Mouse (Mus musculus): ENCODE measurements around the gene Agbl3. TPM values are rescaled to one million over a fixed set of nuclear protein-coding genes. Genes with fewer than 3 reads are reported as not detected.

Gene Agbl3
- polyA plus RNA-seq, 1 experiment from 2014 or later, result 4.6 TPM

DNA sequence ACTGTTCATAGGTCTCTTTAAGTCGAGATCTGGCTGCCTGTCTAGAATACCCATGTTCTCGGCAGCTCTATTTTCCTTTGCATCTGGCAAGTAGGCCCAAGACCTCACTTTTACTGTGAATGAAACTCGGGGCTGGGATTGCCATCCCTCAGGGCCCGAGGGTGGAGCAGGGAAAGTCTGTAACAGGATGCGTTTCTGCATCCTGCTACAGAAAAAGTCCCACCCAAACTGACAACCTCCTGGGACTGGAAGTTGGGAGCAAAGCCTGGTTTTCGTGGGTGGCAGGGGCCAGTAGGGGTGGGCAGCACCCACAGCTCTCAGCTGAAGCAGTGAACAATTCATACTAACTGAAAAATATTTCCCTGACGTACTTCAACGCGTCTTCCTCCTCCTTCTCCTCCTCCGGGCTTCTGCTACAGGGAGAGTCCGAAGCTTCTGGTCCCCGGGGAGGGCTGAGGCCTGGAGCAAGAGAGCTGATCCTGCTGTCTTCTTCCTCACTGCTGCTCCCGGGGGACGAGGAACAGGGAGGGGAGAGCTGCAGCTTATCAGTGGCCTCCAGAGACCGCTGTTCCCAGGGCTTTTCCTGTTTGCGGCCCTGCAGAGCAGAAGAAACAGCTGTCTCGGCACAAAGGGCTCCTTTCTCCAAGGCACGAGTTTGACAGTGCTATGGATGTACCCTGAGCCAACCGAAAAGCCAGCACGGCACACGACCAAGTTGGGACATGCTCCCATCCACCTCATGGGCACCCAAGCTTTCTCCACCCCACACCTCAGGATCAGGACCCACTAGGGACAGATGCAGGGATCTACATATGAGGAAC, 94.1 kb downstream of the Agbl3 start:
- Histone ChIP-seq H3K4me2 (ENCODE audit: low read depth, low read length) (no peak overlapping the region), H3K4me3 (replicated peaks; ENCODE audit: low read length) (no peak overlapping the region), H3K27me3 (ENCODE audit: control insufficient read depth, insufficient read depth, low read length) (no peaks in the 10 kb centered on the region), H3K9me3 (replicated peaks; ENCODE audit: control insufficient read depth, low read length) (no peaks in the 10 kb centered on the region), H3K4me1 (ENCODE audit: control insufficient read depth, insufficient read depth, low read length) (peaks cover 42% of the 10 kb centered on the region), H3K27ac (ENCODE audit: low read length) (peak overlapping the region; percentile 64), H3K9ac (ENCODE audit: low read length) (peak overlapping the region; percentile 33), H3K36me3 (ENCODE audit: control insufficient read depth, insufficient read depth, low read length) (no peaks in the 10 kb centered on the region)
- ATAC-seq (ENCODE audit: insufficient read depth, low FRiP score), result peak; percentile 5; the same call in 1 of the 2 replicates
- 54% methylated on average over 21 of the region's 21 CpGs for WGBS

DNA sequence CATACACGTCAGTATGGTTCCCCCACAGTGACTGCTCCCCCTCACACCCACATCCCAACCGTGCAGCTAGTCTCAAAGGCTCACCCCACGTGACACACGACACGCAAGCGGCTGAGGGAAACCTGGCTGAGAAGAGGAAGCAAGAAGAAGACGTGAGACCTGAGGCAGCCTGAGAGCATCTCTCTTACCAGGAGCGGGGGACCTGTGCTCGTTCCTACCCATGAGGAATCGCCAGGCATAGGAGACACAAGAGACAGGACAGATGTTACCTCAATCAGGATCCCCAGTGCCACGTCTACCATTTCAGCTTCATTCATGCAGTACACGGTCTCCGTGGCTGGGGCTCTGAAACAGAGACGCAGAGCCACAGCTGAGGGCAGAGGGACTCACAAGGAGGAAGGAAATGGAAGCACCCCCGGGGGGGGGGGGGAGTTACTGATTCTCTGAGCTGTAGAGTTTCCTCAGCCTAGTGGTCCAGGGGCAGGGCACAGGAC, 95.1 kb downstream of the Agbl3 start:
- 81% methylated on average over 15 of the region's 15 CpGs for WGBS
- H3K4me2 ChIP-seq (ENCODE audit: low read depth, low read length), result no peak overlapping the region

GRCm38 (mm10) chr6:34875966-34876834, 96.0 kb downstream of the Agbl3 start:
- H3K4me3 ChIP-seq (replicated peaks; ENCODE audit: low read length), result no peak overlapping the region
- H3K27me3 ChIP-seq (ENCODE audit: control insufficient read depth, insufficient read depth, low read length), result no peaks in the 10 kb centered on the region
- H3K4me1 ChIP-seq (ENCODE audit: control insufficient read depth, insufficient read depth, low read length), result peaks cover 35% of the 10 kb centered on the region
- H3K4me2 ChIP-seq (ENCODE audit: low read depth, low read length), result peak overlapping the region; percentile 71
- no peaks in the 10 kb centered on the region for H3K36me3 ChIP-seq (ENCODE audit: control insufficient read depth, insufficient read depth, low read length)
- no peak for ATAC-seq (ENCODE audit: insufficient read depth, low FRiP score)
- WGBS, result 53% methylated on average over 12 of the region's 12 CpGs
- peak overlapping the region; percentile 64 for H3K27ac ChIP-seq (ENCODE audit: low read length)
- H3K9ac ChIP-seq (ENCODE audit: low read length), result peak overlapping the region; percentile 92; the same call in 1 of the 2 replicates
- H3K9me3 ChIP-seq (replicated peaks; ENCODE audit: control insufficient read depth, low read length), result no peaks in the 10 kb centered on the region

More for the DNA sequence above, 95.1 kb downstream of the Agbl3 start:
- peaks cover 39% of the 10 kb centered on the region for H3K4me1 ChIP-seq (ENCODE audit: control insufficient read depth, insufficient read depth, low read length)
- no peaks in the 10 kb centered on the region for H3K27me3 ChIP-seq (ENCODE audit: control insufficient read depth, insufficient read depth, low read length)
- H3K27ac ChIP-seq (ENCODE audit: low read length), result peak overlapping the region; percentile 64; the same call in 1 of the 2 replicates
- H3K4me3 ChIP-seq (replicated peaks; ENCODE audit: low read length), result no peak overlapping the region
- no peak for ATAC-seq (ENCODE audit: insufficient read depth, low FRiP score)
- no peaks in the 10 kb centered on the region for H3K36me3 ChIP-seq (ENCODE audit: control insufficient read depth, insufficient read depth, low read length)
- H3K9me3 ChIP-seq (replicated peaks; ENCODE audit: control insufficient read depth, low read length), result no peaks in the 10 kb centered on the region
- H3K9ac ChIP-seq (ENCODE audit: low read length), result 0 out of 2 replicates have a peak overlapping the region, but pooled peaks have one; percentile 18

- Histone ChIP-seq H3K4me1 (ENCODE audit: control insufficient read depth, insufficient read depth, low read length) (peaks cover 35% of the 10 kb centered on the region), H3K36me3 (ENCODE audit: control insufficient read depth, insufficient read depth, low read length) (no peaks in the 10 kb centered on the region), H3K4me2 (ENCODE audit: low read depth, low read length) (peak overlapping the region; percentile 71), H3K9ac (ENCODE audit: low read length) (peak overlapping the region; percentile 92), H3K27ac (ENCODE audit: low read length) (peak overlapping the region; percentile 95), H3K4me3 (replicated peaks; ENCODE audit: low read length) (peak overlapping the region; percentile 77), H3K27me3 (ENCODE audit: control insufficient read depth, insufficient read depth, low read length) (no peaks in the 10 kb centered on the region), H3K9me3 (replicated peaks; ENCODE audit: control insufficient read depth, low read length) (no peaks in the 10 kb centered on the region)
- WGBS, result 37% methylated on average over 2 of the region's 2 CpGs
- no peak for ATAC-seq (ENCODE audit: insufficient read depth, low FRiP score)
These were observed 96.6 kb downstream of the Agbl3 start for GRCm38 (mm10) chr6:34876835-34877156.

- no peaks in the 10 kb centered on the region for H3K9me3 ChIP-seq (replicated peaks; ENCODE audit: control insufficient read depth, low read length)
- peaks cover 35% of the 10 kb centered on the region for H3K4me1 ChIP-seq (ENCODE audit: control insufficient read depth, insufficient read depth, low read length)
- under 1% methylated on average over 56 of the region's 56 CpGs for WGBS
- no peaks in the 10 kb centered on the region for H3K36me3 ChIP-seq (ENCODE audit: control insufficient read depth, insufficient read depth, low read length)
- peak within 1 kb of the TSS; percentile 95 for H3K27ac ChIP-seq (ENCODE audit: low read length)
- H3K4me3 ChIP-seq (replicated peaks; ENCODE audit: low read length), result peak within 1 kb of the TSS; percentile 77
- ATAC-seq (ENCODE audit: insufficient read depth, low FRiP score), result peak; percentile 91
- peak within 1 kb of the TSS; percentile 71 for H3K4me2 ChIP-seq (ENCODE audit: low read depth, low read length)
- peak within 1 kb of the TSS; percentile 92 for H3K9ac ChIP-seq (ENCODE audit: low read length)
- H3K27me3 ChIP-seq (ENCODE audit: control insufficient read depth, insufficient read depth, low read length), result no peaks in the 10 kb centered on the region
These were observed 97.5 kb downstream of the Agbl3 start, which contains the start of gene Cyren for GRCm38 (mm10) chr6:34877509-34878321. Gene Cyren (minus strand): TSS chr6:34878060.

GRCm38 (mm10) chr6:34879101-34879740, 99.0 kb downstream of the Agbl3 start:
- H3K27me3 ChIP-seq (ENCODE audit: control insufficient read depth, insufficient read depth, low read length), result no peaks in the 10 kb centered on the region
- no peak overlapping the region for H3K4me2 ChIP-seq (ENCODE audit: low read depth, low read length)
- H3K27ac ChIP-seq (ENCODE audit: low read length), result no peak overlapping the region
- H3K9me3 ChIP-seq (replicated peaks; ENCODE audit: control insufficient read depth, low read length), result no peaks in the 10 kb centered on the region
- no peak overlapping the region for H3K9ac ChIP-seq (ENCODE audit: low read length)
- H3K4me1 ChIP-seq (ENCODE audit: control insufficient read depth, insufficient read depth, low read length), result peaks cover 31% of the 10 kb centered on the region
- ATAC-seq (ENCODE audit: insufficient read depth, low FRiP score), result no peak
- H3K4me3 ChIP-seq (replicated peaks; ENCODE audit: low read length), result no peak overlapping the region
- WGBS, result 90% methylated on average over 16 of the region's 16 CpGs
- H3K36me3 ChIP-seq (ENCODE audit: control insufficient read depth, insufficient read depth, low read length), result no peaks in the 10 kb centered on the region

GRCm38 (mm10) chr6:34879911-34880475, 99.8 kb downstream of the Agbl3 start:
- H3K4me1 ChIP-seq (ENCODE audit: control insufficient read depth, insufficient read depth, low read length), result peaks cover 24% of the 10 kb centered on the region
- H3K4me2 ChIP-seq (ENCODE audit: low read depth, low read length), result no peak overlapping the region
- no peaks in the 10 kb centered on the region for H3K36me3 ChIP-seq (ENCODE audit: control insufficient read depth, insufficient read depth, low read length)
- no peak overlapping the region for H3K9ac ChIP-seq (ENCODE audit: low read length)
- 54% methylated on average over 6 of the region's 6 CpGs for WGBS
- H3K27me3 ChIP-seq (ENCODE audit: control insufficient read depth, insufficient read depth, low read length), result no peaks in the 10 kb centered on the region
- ATAC-seq (ENCODE audit: insufficient read depth, low FRiP score), result no peak
- H3K9me3 ChIP-seq (replicated peaks; ENCODE audit: control insufficient read depth, low read length), result no peaks in the 10 kb centered on the region
- H3K27ac ChIP-seq (ENCODE audit: low read length), result no peak overlapping the region
- H3K4me3 ChIP-seq (replicated peaks; ENCODE audit: low read length), result no peak overlapping the region

- Histone ChIP-seq H3K27me3 (ENCODE audit: control insufficient read depth, insufficient read depth, low read length) (no peaks in the 10 kb centered on the region), H3K4me2 (ENCODE audit: low read depth, low read length) (no peak overlapping the region), H3K9me3 (replicated peaks; ENCODE audit: control insufficient read depth, low read length) (no peaks in the 10 kb centered on the region), H3K9ac (ENCODE audit: low read length) (no peak overlapping the region), H3K4me1 (ENCODE audit: control insufficient read depth, insufficient read depth, low read length) (no peaks in the 10 kb centered on the region), H3K4me3 (replicated peaks; ENCODE audit: low read length) (no peak overlapping the region), H3K36me3 (ENCODE audit: control insufficient read depth, insufficient read depth, low read length) (0 out of 2 replicates have a peak, but pooled peaks cover 5% of the 10 kb centered on the region), H3K27ac (ENCODE audit: low read length) (no peak overlapping the region)
- 77% methylated on average over 7 of the region's 7 CpGs for WGBS
- ATAC-seq (ENCODE audit: insufficient read depth, low FRiP score), result no peak; the same call in 1 of the 2 replicates
These were observed 104.5 kb downstream of the Agbl3 start for GRCm38 (mm10) chr6:34884724-34885123.
